Mouse (Mus musculus) MEL (cell line): ENCODE measurements at regions not wholly inside any gene's neighbourhood (a gene's known extent, or its start where the extent isn't known, plus 50 kb on each side); places are given as distances from the start of the nearest gene placed in this dataset.

ENCODE experiments used
- CHD1 ChIP-seq: IDR thresholded peaks from 2 replicates; pipeline ENCODE4 v1.6.1; 2012; ENCODE audit warnings: low read depth, mild to moderate bottlenecking, inconsistent platforms, low read length, improper control_type of control experiment
- CTCF ChIP-seq, 3 experiments: IDR thresholded peaks in 2 of 3; conservative IDR thresholded peaks in 1 of 3; 2 replicates each; pipeline ENCODE4 v1.5.1; 2011 to 2012; ENCODE audit warnings: low read length in 3 of 3, low read depth in 2 of 3, mild to moderate bottlenecking in 2 of 3, improper control_type of control experiment in 1 of 3, inconsistent platforms in 1 of 3, mixed read lengths in 1 of 3, moderate library complexity in 1 of 3; ENCODE audit not compliant: control insufficient read depth in 1 of 3, insufficient read depth in 1 of 3, poor library complexity in 1 of 3, severe bottlenecking in 1 of 3
- GABPA ChIP-seq: IDR thresholded peaks from 2 replicates; pipeline ENCODE4 v1.6.1; 2012; ENCODE audit warnings: low read depth, mild to moderate bottlenecking, inconsistent platforms, low read length, improper control_type of control experiment, moderate library complexity
- GATA1 ChIP-seq: IDR thresholded peaks from 2 replicates; pipeline ENCODE4 v1.6.1; 2011; ENCODE audit warnings: low read depth, low read length, improper control_type of control experiment
- JUND ChIP-seq: IDR thresholded peaks from 2 replicates; pipeline ENCODE4 v1.6.1; 2011; ENCODE audit warnings: low read depth, mild to moderate bottlenecking, improper control_type of control experiment, low read length
- MAFK ChIP-seq: IDR thresholded peaks from 2 replicates; pipeline ENCODE4 v1.6.1; 2011; ENCODE audit warnings: low read depth, mild to moderate bottlenecking, low read length, improper control_type of control experiment, borderline replicate concordance
- MYB ChIP-seq: IDR thresholded peaks from 2 replicates; pipeline ENCODE4 v1.6.1; 2011; ENCODE audit warnings: mild to moderate bottlenecking, low read depth, low read length, improper control_type of control experiment
- POLR2A ChIP-seq, 2 experiments: IDR thresholded peaks; 2 replicates each; pipeline ENCODE4 v1.6.1; 2011 to 2012; ENCODE audit warnings: low read length in 2 of 2, mild to moderate bottlenecking in 2 of 2, control low read depth in 1 of 2, improper control_type of control experiment in 1 of 2, low read depth in 1 of 2, moderate library complexity in 1 of 2; ENCODE audit not compliant: control insufficient read depth in 1 of 2, insufficient read depth in 1 of 2, poor library complexity in 1 of 2

DNA sequence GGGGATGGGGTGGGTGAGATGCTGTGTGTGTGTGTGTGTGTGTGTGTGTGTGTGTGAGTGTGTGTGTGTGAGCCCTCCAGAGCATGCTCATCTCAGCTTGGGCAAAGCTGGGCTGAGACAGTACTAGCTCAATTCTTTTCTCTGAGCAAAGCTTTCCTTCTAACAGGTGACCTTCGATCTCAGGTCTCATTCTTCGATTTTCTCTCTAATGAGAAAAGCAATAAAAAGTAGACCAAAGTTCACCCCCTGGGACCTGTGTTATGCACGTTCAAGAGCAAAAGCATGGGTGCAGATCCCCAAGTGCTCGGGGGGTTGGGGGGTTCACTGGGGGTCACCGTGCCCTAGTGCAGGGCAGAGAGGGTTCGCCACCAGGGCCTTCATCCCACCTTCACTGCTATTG lies 103.1 kb upstream of the Slc22a12 start:
- TF ChIP-seq MYB: no peak
- TF ChIP-seq MAFK: no peak
- TF ChIP-seq JUND: no peak
- no peak for TF ChIP-seq GABPA
- TF ChIP-seq CTCF (IDR thresholded peaks at IDR 0.05 in 2 of 3, conservative IDR thresholded peaks at IDR 0.05 in 1 of 3; ENCODE audit: control insufficient read depth in 1 of 3, insufficient read depth in 1 of 3, low read depth in 2 of 3, low read length in 3 of 3, poor library complexity in 1 of 3, severe bottlenecking in 1 of 3): no peak
- no peak for TF ChIP-seq CHD1
- TF ChIP-seq POLR2A (IDR thresholded peaks at IDR 0.05; ENCODE audit: control insufficient read depth in 1 of 2, insufficient read depth in 1 of 2, low read depth in 1 of 2, low read length in 2 of 2, poor library complexity in 1 of 2): no peak
- no peak for TF ChIP-seq GATA1
